Mouse (Mus musculus): ENCODE data around the gene Agpat1.

Gene Agpat1

GRCm38 (mm10) chr17:34606186-34607039, 2.4 kb downstream of the Agpat1 start:
- DNase-seq (ENCODE audit: low read depth, low spot score), result no peak

- no peak for DNase-seq (ENCODE audit: low read depth, low spot score)
Observed at GRCm38 (mm10) chr17:34607997-34608396, 3.9 kb downstream of the Agpat1 start.

GRCm38 (mm10) chr17:34611050-34611449, 7.0 kb downstream of the Agpat1 start:
- no peak for DNase-seq (ENCODE audit: low read depth, low spot score)

GRCm38 (mm10) chr17:34613054-34613645, 9.1 kb downstream of the Agpat1 start:
- no peak for DNase-seq (ENCODE audit: low read depth, low spot score)

GRCm38 (mm10) chr17:34613830-34614229, 9.8 kb downstream of the Agpat1 start:
- no peak for DNase-seq (ENCODE audit: low read depth, low spot score)

GRCm38 (mm10) chr17:34615871-34616270, 11.8 kb downstream of the Agpat1 start, which contains the start of gene Egfl8:
Gene Egfl8 (minus strand): TSS chr17:34615971.
- DNase-seq (ENCODE audit: low read depth, low spot score), result no peak

GRCm38 (mm10) chr17:34618999-34619398, 14.9 kb downstream of the Agpat1 start:
- DNase-seq (ENCODE audit: low read depth, low spot score), result no peak

- no peak for DNase-seq (ENCODE audit: low read depth, low spot score)
Observed at GRCm38 (mm10) chr17:34621006-34621405, 16.9 kb downstream of the Agpat1 start.

GRCm38 (mm10) chr17:34623161-34623560, 19.1 kb downstream of the Agpat1 start:
- no peak for DNase-seq (ENCODE audit: low read depth, low spot score)

- DNase-seq (ENCODE audit: low read depth, low spot score), result no peak
Observed at GRCm38 (mm10) chr17:34624981-34625380, 20.9 kb downstream of the Agpat1 start.

- DNase-seq (ENCODE audit: low read depth, low spot score), result no peak
Observed at GRCm38 (mm10) chr17:34626062-34626772, 22.2 kb downstream of the Agpat1 start.

- DNase-seq (ENCODE audit: low read depth, low spot score), result no peak
Observed at GRCm38 (mm10) chr17:34626773-34627092, 22.7 kb downstream of the Agpat1 start.

- DNase-seq (ENCODE audit: low read depth, low spot score), result no peak
Observed at GRCm38 (mm10) chr17:34627093-34627942, 23.3 kb downstream of the Agpat1 start.

GRCm38 (mm10) chr17:34627943-34628643, 24.0 kb downstream of the Agpat1 start, which contains the start of gene Ppt2:
Gene Ppt2 (minus strand): TSS chr17:34628510.
- no peak for DNase-seq (ENCODE audit: low read depth, low spot score)

GRCm38 (mm10) chr17:34628644-34628967, 24.5 kb downstream of the Agpat1 start:
- DNase-seq (ENCODE audit: low read depth, low spot score), result no peak

GRCm38 (mm10) chr17:34629221-34629751, 25.2 kb downstream of the Agpat1 start, which contains the start of gene Prrt1:
Gene Prrt1 (plus strand): TSS chr17:34629533.
- no peak for DNase-seq (ENCODE audit: low read depth, low spot score)

- DNase-seq (ENCODE audit: low read depth, low spot score), result no peak
Observed at GRCm38 (mm10) chr17:34629796-34630603, 25.9 kb downstream of the Agpat1 start.

GRCm38 (mm10) chr17:34630761-34631301, 26.8 kb downstream of the Agpat1 start:
- no peak for DNase-seq (ENCODE audit: low read depth, low spot score)

- no peak for DNase-seq (ENCODE audit: low read depth, low spot score)
Observed at GRCm38 (mm10) chr17:34631647-34632046, 27.6 kb downstream of the Agpat1 start.

Measured in WW6 (cell line).